Mouse (Mus musculus): ENCODE data around the gene Lpcat2b.

Lpcat2b gene

GRCm38 (mm10) chr5:107447977-107448376 is 16.6 kb downstream of the Lpcat2b start:
- no peak for DNase-seq (ENCODE audit: extremely low spot score, low read depth, low spot score)

- DNase-seq (ENCODE audit: extremely low spot score, low read depth, low spot score), result no peak
These were observed 17.4 kb downstream of the Lpcat2b start for GRCm38 (mm10) chr5:107448784-107449183.

DNA sequence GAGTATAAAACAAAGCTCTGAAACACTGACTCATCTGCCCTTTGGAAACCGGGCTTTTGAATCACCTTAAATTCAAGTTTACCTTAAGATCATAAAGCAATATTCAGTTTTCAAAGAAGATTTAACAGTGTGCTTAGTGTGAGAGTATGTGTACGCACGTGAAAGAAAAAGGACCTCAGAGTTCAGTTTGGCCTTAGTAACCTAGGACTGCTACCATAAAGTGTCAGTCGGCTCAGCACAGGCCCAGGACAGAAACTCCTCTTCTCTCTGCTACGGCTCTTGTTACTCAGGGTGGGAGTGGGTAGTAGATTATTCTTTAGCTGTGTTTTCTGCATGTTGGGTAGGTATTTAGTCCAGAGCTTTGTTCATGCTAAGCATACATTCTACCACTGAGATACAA is 18.3 kb downstream of the Lpcat2b start:
- no peak for DNase-seq (ENCODE audit: extremely low spot score, low read depth, low spot score)

- DNase-seq (ENCODE audit: extremely low spot score, low read depth, low spot score), result no peak
These were observed 18.9 kb downstream of the Lpcat2b start for GRCm38 (mm10) chr5:107450299-107450698.

GRCm38 (mm10) chr5:107462147-107463076 is 31.1 kb downstream of the Lpcat2b start:
- DNase-seq (ENCODE audit: extremely low spot score, low read depth, low spot score), result no peak

DNA sequence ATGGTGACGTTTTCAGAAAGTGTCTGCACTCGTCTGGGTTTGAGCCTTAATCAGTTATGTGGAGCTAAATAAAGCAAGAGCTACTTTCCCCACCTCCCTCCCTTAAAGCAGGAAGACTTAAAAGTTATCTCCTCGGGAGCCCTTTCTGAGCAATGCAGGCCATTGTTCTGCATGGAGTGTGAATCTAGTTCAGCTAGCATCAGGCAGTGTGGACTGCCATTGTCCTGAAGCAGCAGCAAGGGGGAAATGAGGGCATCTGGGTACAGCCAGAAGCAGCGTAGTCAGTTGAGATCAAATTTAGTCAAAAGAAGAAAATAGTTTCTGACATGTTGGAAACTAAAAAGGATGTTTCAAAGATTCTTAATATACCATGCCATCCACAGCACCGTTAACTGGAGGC is 35.2 kb downstream of the Lpcat2b start:
- DNase-seq (ENCODE audit: extremely low spot score, low read depth, low spot score), result no peak

DNA sequence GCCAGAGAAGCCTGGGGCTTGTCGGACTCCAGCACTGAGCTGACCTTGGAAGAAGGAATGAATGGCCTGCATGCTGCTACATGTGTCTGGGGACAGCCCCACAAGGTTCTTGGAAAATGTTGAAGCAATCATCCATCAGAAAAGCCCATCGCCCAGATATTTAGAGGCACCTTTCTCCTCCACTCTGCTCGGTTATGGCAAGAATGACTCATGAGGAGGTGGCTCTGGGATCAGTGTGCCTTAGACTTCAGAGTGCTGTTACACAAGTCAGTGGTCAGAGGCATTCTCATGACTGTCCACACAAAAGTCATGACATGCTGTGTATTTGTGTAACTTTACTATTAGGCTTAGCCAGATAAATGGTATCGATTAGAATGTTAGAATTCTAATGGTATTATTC is 35.7 kb downstream of the Lpcat2b start:
- no peak for DNase-seq (ENCODE audit: extremely low spot score, low read depth, low spot score)

DNA sequence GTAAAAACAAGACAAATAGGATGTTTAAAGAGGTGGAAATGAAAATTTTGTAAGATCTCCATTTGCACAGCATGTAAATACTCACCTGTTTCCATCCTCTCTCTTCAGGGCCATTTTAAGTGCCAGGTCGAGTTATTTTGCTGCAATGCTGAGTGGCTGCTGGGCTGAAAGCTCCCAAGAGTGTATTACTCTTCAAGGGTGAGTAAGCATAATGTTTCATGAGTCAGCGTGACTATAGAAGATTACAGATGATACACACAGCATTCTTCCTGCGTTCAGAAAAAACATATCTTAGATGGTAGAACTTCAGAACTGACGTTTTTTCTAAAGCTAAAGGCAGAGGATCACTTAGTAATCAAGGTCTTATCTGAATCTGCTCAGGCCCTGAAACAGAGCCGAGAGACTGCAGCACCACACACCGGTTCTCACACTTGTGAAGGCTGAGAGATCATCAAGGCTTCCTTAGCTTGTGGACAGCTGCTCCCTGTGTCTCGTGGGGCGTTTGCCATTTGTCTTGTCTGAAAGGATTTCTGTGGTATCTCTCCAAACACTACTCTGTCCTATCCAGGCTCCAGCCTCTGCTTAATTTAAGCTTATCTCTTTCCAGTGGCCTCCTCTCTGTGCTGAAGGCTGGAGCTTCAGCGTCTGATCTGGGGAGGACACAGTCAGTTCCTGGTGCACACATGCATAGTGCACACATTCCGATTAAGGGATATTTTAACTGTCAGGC is 39.4 kb downstream of the Lpcat2b start:
- no peak for DNase-seq (ENCODE audit: extremely low spot score, low read depth, low spot score)

DNA sequence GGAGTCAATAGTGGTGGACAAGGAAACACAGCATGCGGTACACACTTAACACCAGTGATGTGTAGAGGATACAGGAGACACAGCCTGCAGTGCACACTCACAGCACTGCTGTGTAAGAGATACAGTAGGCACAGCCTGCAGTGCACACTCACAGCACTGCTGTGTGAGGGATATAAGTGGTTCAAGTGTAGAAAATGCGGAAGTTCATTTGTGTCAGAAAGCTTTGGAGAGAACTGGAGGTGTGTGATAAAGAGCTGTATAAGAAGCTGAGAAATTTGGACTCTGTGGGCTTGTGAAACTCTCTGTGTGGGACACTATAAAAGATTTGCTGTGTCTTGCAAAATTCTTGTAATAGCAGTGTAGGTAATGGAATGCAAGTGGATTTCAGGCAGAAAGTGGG is 48.8 kb downstream of the Lpcat2b start:
- DNase-seq (ENCODE audit: extremely low spot score, low read depth, low spot score), result no peak

Data from hindlimb bud, embryonic 11.5 days (tissue).